Mouse (Mus musculus) spleen, postnatal 10 days (tissue): ENCODE measurements at regions not wholly inside any gene's neighbourhood (a gene's known extent, or its start where the extent isn't known, plus 50 kb on each side); places are given as distances from the start of the nearest gene placed in this dataset.

Experiments used
- DNase-seq, 2 experiments: peaks; one replicate each; pipeline ENCODE4 v3.0.0; 2021 to 2022; ENCODE audit warnings: low spot score in 2 of 2

DNA sequence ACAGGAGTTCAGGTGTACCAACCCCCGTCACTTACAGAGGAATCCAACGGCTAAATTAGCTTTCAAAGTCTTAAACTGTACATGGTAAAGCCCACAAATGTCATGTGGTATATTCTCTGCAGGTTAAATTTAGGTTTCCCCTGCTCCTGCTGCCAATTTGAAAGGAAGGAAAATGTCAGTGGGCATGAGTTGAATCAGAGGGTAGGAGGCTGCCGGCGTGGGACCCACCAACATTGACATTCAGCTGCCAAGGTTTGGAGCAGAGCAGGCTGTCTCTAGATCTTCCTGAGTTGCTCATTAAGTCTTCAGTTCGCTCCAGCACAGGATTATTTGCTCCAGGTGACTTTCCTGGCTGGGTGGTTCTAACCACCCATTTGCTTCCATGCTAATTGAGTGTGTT is 532.1 kb downstream of the Tmem114 start:
- DNase-seq, result no peak

DNA sequence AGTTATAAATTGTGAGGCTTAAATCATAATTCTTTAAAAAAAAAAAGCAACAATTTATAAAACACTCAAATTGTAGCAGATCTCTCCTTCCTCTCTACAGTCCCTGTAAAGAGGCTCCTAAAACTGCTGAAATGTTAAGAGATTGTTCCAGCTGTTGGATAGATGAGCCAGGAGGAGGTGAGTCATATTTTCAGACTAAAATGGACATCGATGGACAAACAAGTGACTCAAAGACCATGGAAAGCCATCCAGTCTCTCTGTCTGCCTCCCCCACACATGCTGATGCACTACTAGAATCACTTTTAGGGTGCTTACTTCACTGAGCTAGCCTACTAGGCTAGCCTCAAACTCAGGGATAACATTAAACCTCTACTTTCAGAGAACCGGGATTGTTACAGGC is 561.5 kb downstream of the Tmem114 start:
- no peak for DNase-seq

DNA sequence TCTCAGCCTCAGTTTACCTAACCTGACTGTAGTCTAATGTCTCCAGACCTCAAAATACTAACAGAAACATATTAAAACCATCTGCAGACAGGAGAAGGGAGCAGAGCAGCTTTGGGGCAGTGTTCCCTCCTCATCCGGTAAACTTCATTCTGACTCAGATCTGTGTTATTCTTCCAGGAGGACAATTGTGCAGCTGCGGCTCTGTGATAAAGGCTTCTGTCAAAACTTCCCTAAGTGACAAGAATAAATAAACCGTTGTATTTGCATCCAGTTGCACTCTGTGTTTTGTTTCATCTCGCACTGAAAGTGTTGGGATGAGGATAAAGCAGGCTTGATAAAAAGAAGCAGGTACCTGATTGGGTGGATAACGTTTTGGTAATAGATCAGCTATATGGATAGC is 585.8 kb downstream of the Tmem114 start:
- no peak for DNase-seq

DNA sequence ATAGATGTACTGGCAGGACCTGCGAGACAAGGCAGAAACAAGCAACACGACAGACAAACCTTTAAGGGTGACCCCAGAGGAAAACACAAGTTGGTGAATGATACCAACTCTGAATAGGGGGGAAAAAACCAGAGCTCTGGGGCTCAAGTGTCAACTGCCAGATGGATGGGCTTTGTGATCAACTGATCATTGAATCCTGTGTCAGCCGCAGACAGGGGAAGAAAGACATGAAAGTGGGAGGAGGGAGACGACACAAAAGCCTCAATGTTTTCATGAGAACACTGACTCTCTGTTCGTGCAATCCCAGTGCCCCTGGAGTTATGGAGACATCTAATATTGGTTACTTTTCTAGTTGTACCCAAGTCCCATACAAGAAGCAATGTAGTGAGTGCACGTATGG is 593.8 kb downstream of the Tmem114 start:
- no peak for DNase-seq

DNA sequence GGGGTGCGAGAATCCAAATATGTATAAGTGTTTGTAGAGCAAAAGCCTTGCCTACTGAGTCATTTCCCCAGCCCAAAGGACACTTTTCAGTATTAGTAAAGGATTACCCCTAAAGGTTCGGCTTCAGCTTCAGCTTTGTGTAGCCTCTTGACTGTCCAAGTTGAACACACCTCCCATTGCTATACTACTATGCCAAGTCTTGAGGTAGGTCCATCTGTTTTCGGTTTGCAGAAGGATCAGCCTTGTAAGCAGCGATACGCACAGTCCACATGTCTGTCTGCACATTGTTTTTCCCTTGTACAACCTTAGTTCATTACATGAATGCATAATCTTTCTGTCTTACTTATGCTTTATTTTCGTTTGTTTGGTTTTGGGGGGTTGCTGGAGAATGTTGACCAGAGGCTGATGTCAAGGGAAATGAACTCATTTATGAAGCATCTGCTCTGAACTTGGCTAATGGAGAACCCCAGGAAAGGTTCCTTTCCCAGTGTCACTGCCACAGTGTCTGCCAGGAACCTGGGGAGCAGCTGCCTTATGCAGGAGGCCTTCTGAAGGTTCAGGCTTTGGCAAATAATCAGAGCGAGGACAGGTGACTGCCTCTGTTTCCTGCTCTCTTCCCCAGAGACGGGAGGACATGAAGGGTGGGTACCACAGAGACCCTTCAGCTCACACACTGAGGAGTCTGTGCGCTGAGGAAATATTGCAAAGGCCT is 594.8 kb downstream of the Tmem114 start:
- no peak for DNase-seq

DNA sequence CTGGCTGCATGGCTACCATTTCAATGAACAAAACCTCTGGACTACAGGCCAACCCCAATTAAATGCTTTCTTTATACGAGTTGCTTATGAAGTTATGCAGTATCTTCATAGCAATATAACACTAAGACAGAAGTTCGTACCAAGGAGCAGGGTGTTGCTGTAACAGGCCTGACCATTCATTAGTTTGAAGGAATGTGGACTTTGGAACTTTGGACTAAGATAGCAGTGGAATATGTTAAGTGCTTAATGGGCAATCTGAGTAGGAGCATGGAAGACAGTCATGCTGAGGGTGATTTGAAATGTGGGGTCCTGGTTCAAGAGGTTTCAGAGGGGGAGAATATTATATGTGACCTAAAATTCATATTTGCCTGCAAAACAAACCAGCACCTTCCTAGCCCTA is 623.8 kb downstream of the Tmem114 start:
- no peak for DNase-seq

DNA sequence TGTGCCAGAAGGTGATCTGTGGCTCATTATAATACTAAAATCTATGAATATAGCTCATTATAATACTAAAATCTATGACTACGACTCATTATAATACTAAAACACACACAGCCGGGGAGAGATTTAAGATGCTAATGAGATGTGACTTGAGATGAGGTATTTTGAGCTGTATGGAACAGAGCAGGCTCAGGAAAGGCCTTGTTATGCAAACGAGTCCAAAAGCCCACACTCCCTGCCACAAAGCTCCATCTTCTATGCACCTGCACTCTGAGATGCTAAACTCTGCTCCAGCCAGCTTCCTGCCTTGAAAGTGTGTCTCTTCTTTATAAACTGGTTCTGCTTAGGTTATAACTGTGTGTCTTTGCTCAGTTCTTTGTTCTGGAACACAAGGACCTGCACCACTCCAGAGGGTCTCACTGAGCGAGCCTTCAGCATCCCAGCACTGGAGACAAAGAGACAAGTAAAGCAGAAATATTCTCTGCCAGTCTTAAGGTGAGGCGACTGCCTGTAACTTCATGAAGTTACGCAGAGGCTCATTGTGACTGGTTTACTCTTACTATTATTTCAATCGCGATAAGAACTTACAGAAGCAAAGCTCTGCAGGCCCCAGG is 627.7 kb downstream of the Tmem114 start:
- no peak for DNase-seq

DNA sequence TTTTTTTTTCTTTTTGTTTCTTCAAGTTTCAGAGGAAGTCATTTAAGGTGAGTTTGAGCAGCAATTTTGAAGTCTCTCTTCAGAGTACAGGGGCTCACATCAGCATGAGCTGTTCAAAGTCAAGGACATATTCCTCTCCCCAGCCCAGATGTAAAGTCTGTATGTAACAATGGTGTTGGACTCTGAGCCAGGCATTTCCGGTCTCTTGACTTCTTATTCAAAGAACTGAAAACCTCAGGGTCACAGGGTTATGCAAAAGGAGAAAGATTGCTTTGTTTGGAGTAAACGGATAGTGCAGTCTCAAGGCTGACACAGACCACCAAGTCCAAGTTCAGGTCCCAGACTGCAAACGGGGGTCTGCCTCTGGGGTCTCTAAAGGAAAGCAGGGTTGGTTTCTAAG is 629.4 kb downstream of the Tmem114 start:
- DNase-seq, result no peak

DNA sequence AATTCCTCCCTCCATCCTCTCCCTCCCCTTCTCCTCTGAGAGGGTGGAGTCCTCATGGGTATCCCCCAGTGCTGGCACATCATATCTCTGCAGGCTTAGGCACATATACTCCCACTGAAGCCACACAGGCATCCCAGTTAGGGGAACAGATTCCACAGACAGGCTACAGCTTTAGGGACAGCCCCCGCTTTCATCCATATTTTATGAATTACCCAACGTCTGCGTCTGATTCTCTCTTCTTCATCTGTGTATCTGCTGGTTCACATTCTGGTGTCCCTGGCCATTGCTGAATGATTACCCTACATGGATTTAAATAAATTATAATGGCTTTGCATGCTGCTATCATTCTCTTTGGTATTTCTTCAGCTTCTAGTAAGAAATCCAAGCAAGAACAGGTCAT is 632.4 kb downstream of the Tmem114 start:
- DNase-seq, result no peak

DNA sequence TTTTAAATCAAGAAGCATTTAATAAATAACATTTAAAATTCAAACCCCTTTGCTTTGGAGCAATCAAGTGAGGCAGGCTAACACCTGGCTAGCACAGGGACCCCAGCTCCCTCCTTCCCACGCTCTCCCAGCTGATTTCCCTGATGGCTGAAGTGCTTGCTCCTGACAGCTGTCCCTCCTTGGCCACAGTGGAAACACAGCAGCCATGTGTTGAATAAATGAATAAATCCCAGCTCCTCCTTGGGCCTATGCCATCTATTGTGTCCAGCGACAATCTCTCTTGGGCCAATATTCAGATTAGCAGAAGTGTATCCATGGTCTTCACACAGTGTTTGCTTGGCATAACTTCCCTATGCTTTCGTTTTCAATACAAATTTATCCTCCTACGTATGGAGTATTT is 634.7 kb downstream of the Tmem114 start:
- no peak for DNase-seq

DNA sequence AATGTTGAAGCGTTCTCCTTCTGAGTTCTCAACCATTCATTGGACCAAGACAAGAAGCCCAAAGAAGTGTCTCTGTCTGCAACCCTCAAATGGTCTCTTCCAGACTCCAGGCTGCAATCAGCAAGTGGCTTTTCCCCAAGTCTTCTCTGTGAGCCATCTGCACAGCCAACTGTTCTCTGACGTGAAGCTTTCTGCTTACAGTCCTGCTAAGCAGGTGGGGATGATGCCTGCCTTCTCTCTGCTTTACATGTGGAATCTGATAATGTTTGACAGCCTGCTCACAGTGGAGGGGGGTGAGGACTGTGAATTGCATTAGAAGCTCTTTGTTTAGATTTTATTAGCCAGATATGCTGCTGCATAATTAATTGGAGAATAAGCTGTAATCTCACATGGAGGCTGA is 636.7 kb downstream of the Tmem114 start:
- DNase-seq, result no peak

DNA sequence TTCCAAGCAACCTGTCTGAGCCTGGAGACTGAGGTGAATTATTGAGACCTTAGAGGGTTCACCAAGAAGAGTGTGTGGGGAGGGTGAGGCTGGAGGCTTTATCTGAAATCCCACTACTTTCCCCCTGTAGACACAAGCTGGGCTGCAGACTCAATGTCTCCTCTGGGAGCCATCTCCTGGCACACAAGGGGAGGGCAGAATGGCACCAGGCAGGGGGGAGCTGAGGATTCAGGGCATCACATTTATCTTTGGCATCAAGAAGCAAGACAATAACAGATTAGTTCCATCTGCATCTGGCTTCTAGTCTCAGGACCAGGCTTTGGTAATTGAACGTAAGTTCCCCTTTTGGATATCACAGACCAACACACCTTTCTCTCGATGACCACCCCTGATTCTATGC is 643.4 kb downstream of the Tmem114 start:
- no peak for DNase-seq

DNA sequence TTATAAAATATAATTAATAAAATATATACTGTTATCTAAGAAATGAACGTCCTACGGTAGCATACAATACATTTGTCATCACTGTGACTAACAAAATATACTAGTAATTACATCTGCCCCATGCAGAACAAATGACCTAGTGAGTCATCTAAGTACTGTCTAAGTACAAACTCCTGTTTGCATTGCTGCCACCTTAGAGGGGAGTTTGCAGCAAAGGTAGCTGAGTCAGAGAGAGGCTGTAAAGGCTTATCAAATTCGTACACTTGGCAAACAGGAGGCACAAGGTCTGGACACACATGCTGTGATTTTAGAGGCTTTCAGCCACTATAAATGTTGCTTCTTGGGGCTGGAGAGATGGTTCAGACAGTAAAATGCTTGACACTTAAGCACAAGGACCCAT is 649.3 kb downstream of the Tmem114 start:
- no peak for DNase-seq

DNA sequence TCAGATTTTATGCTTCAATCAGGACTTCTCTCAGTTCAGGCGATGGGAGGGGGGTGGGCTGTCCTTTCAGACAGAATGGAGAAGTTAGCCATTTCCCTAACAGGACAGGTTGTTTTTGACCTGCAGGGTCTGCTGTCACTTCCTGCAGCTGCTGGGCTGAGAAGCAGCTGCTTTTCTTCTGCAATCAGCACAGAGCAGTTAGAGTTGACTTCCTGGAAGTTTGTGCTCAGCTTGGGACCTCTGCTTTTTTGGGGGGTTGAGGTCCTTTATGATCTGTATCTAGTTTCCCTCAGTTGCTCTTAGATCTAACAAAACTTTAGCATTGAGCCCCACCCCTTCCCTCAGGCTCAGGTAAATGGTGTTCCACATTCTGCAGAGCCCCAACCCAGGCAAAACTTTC is 656.5 kb downstream of the Tmem114 start:
- DNase-seq, result no peak

DNA sequence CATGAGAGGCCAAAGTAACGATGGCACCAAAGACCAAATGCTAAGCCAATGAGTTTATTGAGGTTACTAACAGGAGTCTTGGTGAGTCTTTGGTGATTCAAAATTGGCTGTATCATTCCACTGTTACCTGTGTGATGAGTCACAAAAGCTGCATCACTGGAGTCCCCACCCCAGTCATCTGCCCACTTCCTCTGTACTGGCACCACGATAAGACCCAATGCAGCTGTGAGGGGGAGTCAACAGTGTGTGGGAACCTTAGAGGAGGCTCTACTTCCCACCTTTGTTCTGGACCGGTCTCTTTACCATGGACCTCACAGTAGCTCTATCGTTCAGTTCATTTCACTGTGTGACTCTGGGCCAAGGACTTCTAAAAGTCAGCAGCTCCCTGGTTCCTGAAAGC is 657.2 kb downstream of the Tmem114 start:
- DNase-seq, result no peak

DNA sequence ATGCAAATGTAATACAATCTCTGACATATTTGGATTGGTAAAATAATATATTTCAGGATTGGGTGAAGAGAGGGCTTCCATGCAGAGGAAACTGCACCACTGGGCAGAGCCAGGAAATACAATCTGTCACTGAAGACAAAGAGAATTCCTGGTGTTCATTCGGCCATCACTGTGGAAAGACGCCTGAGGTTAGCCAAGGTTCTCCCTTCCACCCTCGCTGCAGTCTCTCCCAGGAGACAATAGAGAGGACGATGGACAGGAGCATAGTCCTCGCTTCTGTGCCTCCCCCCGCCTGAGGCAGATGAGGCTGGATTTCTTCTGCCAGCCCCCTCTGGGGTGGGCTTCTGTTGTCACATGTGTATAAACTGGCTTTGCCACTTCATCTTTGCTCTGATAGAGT is 660.6 kb downstream of the Tmem114 start:
- DNase-seq, result no peak

DNA sequence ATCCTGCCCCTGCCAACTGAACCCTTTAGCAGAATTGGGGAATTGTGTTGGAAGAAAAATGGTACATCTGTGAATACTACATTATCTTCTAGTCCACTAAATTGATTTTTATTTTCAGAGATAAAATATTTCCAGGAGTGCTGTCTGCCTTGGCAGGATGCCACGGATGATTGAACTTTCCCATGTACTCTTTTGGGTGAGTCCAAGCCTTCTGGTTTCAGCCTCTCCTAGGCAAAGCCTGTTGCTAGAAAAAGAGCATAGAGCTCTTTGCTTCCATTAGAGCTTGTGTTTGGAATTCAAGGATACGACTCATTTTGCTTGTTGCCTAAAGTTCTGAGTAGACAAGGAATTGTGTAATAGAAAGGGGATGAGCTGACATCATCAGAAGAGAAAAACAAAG is 696.8 kb downstream of the Tmem114 start:
- DNase-seq, result no peak

DNA sequence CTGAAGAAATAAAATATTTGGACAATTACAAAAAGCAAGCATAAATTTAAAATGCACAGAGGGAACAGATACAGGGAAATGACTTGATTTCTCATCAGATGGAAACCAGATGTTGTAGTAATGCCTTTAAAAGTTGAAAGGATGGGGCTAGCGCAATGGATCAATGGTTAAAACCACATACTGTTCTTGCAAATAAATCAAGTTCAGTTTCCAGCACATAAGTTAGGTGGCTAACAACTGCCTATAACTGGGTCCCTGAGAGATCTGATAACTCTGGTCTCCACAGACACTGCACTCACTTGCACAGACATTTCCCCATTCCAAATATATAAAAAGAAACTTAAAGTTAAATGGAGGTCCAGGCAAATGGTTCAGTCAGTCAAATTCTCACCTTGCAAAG is 699.7 kb downstream of the Tmem114 start:
- DNase-seq, result no peak

DNA sequence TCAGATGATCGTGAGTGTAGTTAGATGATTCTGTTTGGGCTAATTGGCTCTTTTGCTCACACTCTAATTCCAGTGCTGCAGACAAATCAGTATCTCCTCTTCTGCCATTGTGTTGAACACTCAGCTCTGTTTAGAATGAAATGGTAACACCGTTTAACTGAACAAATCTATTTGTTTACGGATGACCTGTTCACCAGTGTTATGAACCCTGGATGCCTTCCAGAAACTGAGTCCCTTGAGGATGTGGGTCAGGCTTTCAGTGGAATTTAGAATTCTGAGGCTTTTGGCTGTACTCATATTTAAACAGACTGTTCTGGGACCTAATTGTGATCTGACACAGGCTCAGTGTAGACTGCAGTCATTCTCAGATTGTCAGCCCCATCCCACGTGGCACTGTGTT is 723.5 kb downstream of the Tmem114 start:
- no peak for DNase-seq

DNA sequence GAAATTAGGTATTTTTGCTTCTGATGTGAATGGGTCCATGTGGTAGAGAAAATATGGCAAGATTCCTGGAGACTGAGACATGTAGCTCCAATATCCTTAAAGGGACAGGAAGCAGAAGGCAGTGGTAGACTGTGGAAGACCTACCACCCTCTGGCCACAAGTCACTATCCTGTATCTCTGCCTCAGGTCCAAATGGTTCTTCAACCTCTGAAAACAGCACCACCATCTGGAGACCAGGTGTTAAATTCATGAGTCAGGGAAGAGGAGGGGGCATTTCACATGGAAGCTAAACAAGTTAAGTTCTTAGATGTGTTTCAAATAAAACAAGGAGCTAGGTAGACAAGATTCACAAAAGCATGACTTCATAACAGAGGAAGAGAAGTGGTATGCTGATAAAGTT is 739.5 kb downstream of the Tmem114 start:
- DNase-seq, result no peak

DNA sequence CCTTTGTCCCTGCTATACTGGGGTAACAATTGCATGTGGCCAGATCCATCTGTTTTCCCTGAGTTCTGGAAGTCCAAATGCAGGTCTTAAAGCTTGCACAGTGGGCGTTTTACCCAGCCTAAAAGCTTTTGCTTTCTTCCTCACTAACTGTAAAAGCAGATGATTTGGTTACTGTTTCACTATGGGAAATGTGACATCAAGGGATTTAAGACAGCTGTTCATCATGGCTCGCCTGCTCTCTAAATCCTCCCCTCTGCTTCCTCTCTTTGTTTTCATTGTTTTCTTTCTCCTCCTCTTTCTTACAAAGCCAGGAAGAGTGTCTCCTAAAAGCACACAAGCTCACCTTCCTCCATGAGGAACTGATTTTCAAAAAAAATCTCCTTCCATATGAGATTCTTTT is 758.8 kb downstream of the Tmem114 start:
- no peak for DNase-seq

DNA sequence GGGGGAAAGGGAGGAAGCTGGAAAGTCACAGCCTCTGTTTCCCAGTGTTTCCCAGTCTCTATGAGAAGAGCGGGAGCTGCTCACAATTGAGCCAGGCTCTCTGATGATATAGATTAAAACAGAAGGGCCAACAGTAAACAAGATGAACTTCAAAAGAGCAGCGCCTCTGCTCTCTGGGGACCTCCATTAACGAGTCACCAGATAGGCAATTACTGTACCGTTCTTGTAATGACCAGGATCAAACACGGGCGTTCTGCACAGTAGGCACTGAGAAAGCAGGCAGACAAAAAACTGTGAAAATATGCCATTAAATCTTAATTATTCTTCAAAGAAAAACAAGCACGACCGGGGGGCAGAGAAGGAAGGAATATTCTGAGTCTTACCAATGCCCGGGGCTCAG is 766.8 kb downstream of the Tmem114 start:
- DNase-seq, result no peak

DNA sequence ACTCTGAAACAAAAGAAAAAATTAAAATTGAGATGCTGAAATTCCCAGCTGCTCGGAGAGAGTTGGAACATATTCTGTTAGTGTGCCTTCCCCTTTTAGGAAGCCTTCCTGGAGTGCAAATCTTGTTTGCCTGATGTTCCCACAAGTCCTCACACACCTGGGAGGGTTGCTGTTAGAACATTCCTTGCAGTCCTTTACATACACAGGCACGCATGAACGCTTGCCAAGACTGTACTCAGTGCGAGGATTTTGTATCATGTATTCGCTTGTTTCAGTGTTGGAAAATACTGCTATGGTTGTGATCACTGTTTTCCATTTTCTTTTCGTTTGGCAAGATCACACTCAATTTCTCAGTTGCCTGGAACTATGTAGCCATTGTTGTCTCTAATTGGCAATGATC is 770.5 kb downstream of the Tmem114 start:
- DNase-seq, result no peak

DNA sequence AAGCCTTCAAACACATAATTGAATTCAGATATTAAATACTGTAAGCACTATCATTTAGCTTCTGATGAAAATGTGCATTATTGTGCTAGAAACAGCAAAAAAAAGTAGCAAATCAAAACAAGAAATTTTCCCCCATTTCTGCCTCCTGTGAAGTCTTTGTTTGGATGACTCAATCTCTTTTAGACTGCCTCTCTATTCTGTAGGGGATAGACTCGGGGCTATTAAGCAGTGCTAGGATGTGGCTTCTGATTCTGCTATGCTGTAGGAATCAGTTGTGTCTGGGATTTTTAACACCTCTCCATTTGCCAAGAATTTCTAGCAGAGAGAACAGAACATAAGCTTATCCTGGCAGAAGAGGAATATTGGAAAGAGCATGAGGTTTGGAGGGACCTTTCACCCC is 775.2 kb downstream of the Tmem114 start:
- DNase-seq, result no peak
